Mouse (Mus musculus): ENCODE results near the gene Spns3. TPM values are rescaled to one million over a fixed set of nuclear protein-coding genes. Genes with fewer than 3 reads are reported as not detected.

Gene Spns3
- polyA plus RNA-seq, 1 experiment from 2014 or later = not detected

- 43% methylated on average over 12 of the region's 12 CpGs for WGBS
- Histone ChIP-seq H3K9ac (no peak overlapping the region), H3K4me3 (ENCODE audit: low read depth, low read length) (no peak overlapping the region), H3K36me3 (ENCODE audit: insufficient read depth) (peaks cover under 1% of the 10 kb centered on the region; the same call in 1 of the 2 replicates), H3K4me2 (peak overlapping the region; percentile 15; the same call in 1 of the 2 replicates), H3K27me3 (ENCODE audit: insufficient read depth, low read length) (no peaks in the 10 kb centered on the region), H3K9me3 (ENCODE audit: low read depth, low read length) (no peaks in the 10 kb centered on the region), H3K27ac (ENCODE audit: low read depth) (peak overlapping the region; percentile 81), H3K4me1 (ENCODE audit: insufficient read depth) (no peaks in the 10 kb centered on the region)
- DNase-seq (peak; percentile 71), ATAC-seq (ENCODE audit: insufficient read depth) (peak; percentile 80)
- no peak for TF ChIP-seq CTCF (IDR thresholded peaks at IDR 0.05; ENCODE audit: low read depth)
Measured at GRCm38 (mm10) chr11:72457995-72458496, 92.3 kb downstream of the Spns3 start.

- H3K4me2 ChIP-seq = no peak overlapping the region
- H3K9ac ChIP-seq = no peak overlapping the region
- 60% methylated on average over 5 of the region's 5 CpGs for WGBS
- no peak for ATAC-seq (ENCODE audit: insufficient read depth)
- peaks cover 24% of the 10 kb centered on the region for H3K36me3 ChIP-seq (ENCODE audit: insufficient read depth)
- no peaks in the 10 kb centered on the region for H3K27me3 ChIP-seq (ENCODE audit: insufficient read depth, low read length)
- no peaks in the 10 kb centered on the region for H3K4me1 ChIP-seq (ENCODE audit: insufficient read depth)
- TF ChIP-seq CTCF (IDR thresholded peaks at IDR 0.05; ENCODE audit: low read depth) = no peak
- no peaks in the 10 kb centered on the region for H3K9me3 ChIP-seq (ENCODE audit: low read depth, low read length)
- no peak overlapping the region for H3K4me3 ChIP-seq (ENCODE audit: low read depth, low read length)
- DNase-seq = no peak
- H3K27ac ChIP-seq (ENCODE audit: low read depth) = no peak overlapping the region
Measured at GRCm38 (mm10) chr11:72455694-72456093, 94.6 kb downstream of the Spns3 start.

GRCm38 (mm10) chr11:72453105-72453953 is 97.0 kb downstream of the Spns3 start:
- no peak for DNase-seq
- H3K4me2 ChIP-seq = no peak overlapping the region
- H3K9me3 ChIP-seq (ENCODE audit: low read depth, low read length) = no peaks in the 10 kb centered on the region
- TF ChIP-seq CTCF (IDR thresholded peaks at IDR 0.05; ENCODE audit: low read depth) = no peak
- no peak overlapping the region for H3K27ac ChIP-seq (ENCODE audit: low read depth)
- 56% methylated on average over 15 of the region's 15 CpGs for WGBS
- H3K9ac ChIP-seq = no peak overlapping the region
- H3K36me3 ChIP-seq (ENCODE audit: insufficient read depth) = peaks cover 47% of the 10 kb centered on the region
- no peaks in the 10 kb centered on the region for H3K27me3 ChIP-seq (ENCODE audit: insufficient read depth, low read length)
- H3K4me1 ChIP-seq (ENCODE audit: insufficient read depth) = no peaks in the 10 kb centered on the region
- ATAC-seq (ENCODE audit: insufficient read depth) = no peak
- H3K4me3 ChIP-seq (ENCODE audit: low read depth, low read length) = no peak overlapping the region

- no peak for TF ChIP-seq CTCF (IDR thresholded peaks at IDR 0.05; ENCODE audit: low read depth)
- DNase-seq (no peak), ATAC-seq (ENCODE audit: insufficient read depth) (no peak)
- 88% methylated on average over 3 of the region's 3 CpGs for WGBS
- H3K9me3 ChIP-seq (ENCODE audit: low read depth, low read length) = no peaks in the 10 kb centered on the region
- no peak overlapping the region for H3K4me2 ChIP-seq
- H3K9ac ChIP-seq = no peak overlapping the region
- H3K4me1 ChIP-seq (ENCODE audit: insufficient read depth) = no peaks in the 10 kb centered on the region
- H3K36me3 ChIP-seq (ENCODE audit: insufficient read depth) = peaks cover 59% of the 10 kb centered on the region
- H3K27ac ChIP-seq (ENCODE audit: low read depth) = no peak overlapping the region
- H3K27me3 ChIP-seq (ENCODE audit: insufficient read depth, low read length) = no peaks in the 10 kb centered on the region
- no peak overlapping the region for H3K4me3 ChIP-seq (ENCODE audit: low read depth, low read length)
Measured at GRCm38 (mm10) chr11:72452140-72452665, 98.1 kb downstream of the Spns3 start.

- H3K27me3 ChIP-seq (ENCODE audit: insufficient read depth, low read length) = no peaks in the 10 kb centered on the region
- H3K27ac ChIP-seq (ENCODE audit: low read depth) = no peak overlapping the region
- DNase-seq = no peak
- TF ChIP-seq CTCF (IDR thresholded peaks at IDR 0.05; ENCODE audit: low read depth) = peak; percentile 41
- H3K36me3 ChIP-seq (ENCODE audit: insufficient read depth) = peaks cover 100% of the 10 kb centered on the region
- ATAC-seq (ENCODE audit: insufficient read depth) = no peak
- H3K9me3 ChIP-seq (ENCODE audit: low read depth, low read length) = no peaks in the 10 kb centered on the region
- H3K4me3 ChIP-seq (ENCODE audit: low read depth, low read length) = no peak overlapping the region
- H3K9ac ChIP-seq = no peak overlapping the region
- H3K4me2 ChIP-seq = no peak overlapping the region
- WGBS = 71% methylated on average over 8 of the region's 8 CpGs
- H3K4me1 ChIP-seq (ENCODE audit: insufficient read depth) = no peaks in the 10 kb centered on the region
Measured at GRCm38 (mm10) chr11:72447475-72447874, 102.8 kb downstream of the Spns3 start.

- H3K4me3 ChIP-seq (ENCODE audit: low read depth, low read length) = no peak overlapping the region
- TF ChIP-seq CTCF (IDR thresholded peaks at IDR 0.05; ENCODE audit: low read depth) = peak; percentile 75
- DNase-seq (peak; percentile 67), ATAC-seq (ENCODE audit: insufficient read depth) (no peak)
- no peaks in the 10 kb centered on the region for H3K27me3 ChIP-seq (ENCODE audit: insufficient read depth, low read length)
- H3K9me3 ChIP-seq (ENCODE audit: low read depth, low read length) = no peaks in the 10 kb centered on the region
- H3K9ac ChIP-seq = no peak overlapping the region
- H3K36me3 ChIP-seq (ENCODE audit: insufficient read depth) = peaks cover 94% of the 10 kb centered on the region
- peaks cover 5% of the 10 kb centered on the region; the same call in 1 of the 2 replicates for H3K4me1 ChIP-seq (ENCODE audit: insufficient read depth)
- no peak overlapping the region for H3K27ac ChIP-seq (ENCODE audit: low read depth)
- WGBS = 88% methylated on average over 6 of the region's 6 CpGs
- H3K4me2 ChIP-seq = no peak overlapping the region
Measured at GRCm38 (mm10) chr11:72446311-72447105, 103.8 kb downstream of the Spns3 start.

Other genes starting within 250 kb of the Spns3 start
- gene Xaf1, start 248.9 kb downstream of the Spns3 start, polyA plus RNA-seq (2014; fragmentation: Nextera tagmentation; extraction: Ambion mirVana) = 2.8 and 3.5 TPM in 2 replicates
- not detected in 2 replicates for gene Fbxo39, start 236.1 kb downstream of the Spns3 start, polyA plus RNA-seq (2014; fragmentation: Nextera tagmentation; extraction: Ambion mirVana)
- gene Tekt1, start 188.1 kb downstream of the Spns3 start, polyA plus RNA-seq (2014; fragmentation: Nextera tagmentation; extraction: Ambion mirVana) = 6.1 and 6.5 TPM in 2 replicates
- gene Smtnl2, start 138.8 kb downstream of the Spns3 start, polyA plus RNA-seq (2014; fragmentation: Nextera tagmentation; extraction: Ambion mirVana) = 107 and 122 TPM in 2 replicates
- not detected in 2 replicates for gene Ggt6, start 115.0 kb downstream of the Spns3 start, polyA plus RNA-seq (2014; fragmentation: Nextera tagmentation; extraction: Ambion mirVana)
- 157 and 161 TPM in 2 replicates for gene Mybbp1a, start 109.2 kb downstream of the Spns3 start, polyA plus RNA-seq (2014; fragmentation: Nextera tagmentation; extraction: Ambion mirVana)
- gene Spns2, start 60.6 kb downstream of the Spns3 start, polyA plus RNA-seq (2014; fragmentation: Nextera tagmentation; extraction: Ambion mirVana) = 7.5 and 8.5 TPM in 2 replicates
- gene Ube2g1, start 56.8 kb upstream of the Spns3 start, polyA plus RNA-seq (2014; fragmentation: Nextera tagmentation; extraction: Ambion mirVana) = 77.1 and 77.9 TPM in 2 replicates
- 35.3 and 36.7 TPM in 2 replicates for gene Ankfy1, start 139.5 kb upstream of the Spns3 start, polyA plus RNA-seq (2014; fragmentation: Nextera tagmentation; extraction: Ambion mirVana)
- gene Cyb5d2, start 245.6 kb upstream of the Spns3 start, polyA plus RNA-seq (2014; fragmentation: Nextera tagmentation; extraction: Ambion mirVana) = 4.3 and 4.7 TPM in 2 replicates
- gene Zzef1, start 245.7 kb upstream of the Spns3 start, polyA plus RNA-seq (2014; fragmentation: Nextera tagmentation; extraction: Ambion mirVana) = 12.2 and 12.6 TPM in 2 replicates